Mouse (Mus musculus): Measurements from ENCODE around the gene Usp33.

- no peak for TF ChIP-seq POLR2A (IDR thresholded peaks at IDR 0.05; ENCODE audit: low read depth, low read length)
- no peak for TF ChIP-seq MAX (IDR thresholded peaks at IDR 0.05; ENCODE audit: low read length)
- TF ChIP-seq EP300 (IDR thresholded peaks at IDR 0.05; ENCODE audit: low read length), result no peak
- no peak for TF ChIP-seq CTCF (conservative IDR thresholded peaks at IDR 0.05 in 1 of 2, IDR thresholded peaks at IDR 0.05 in 1 of 2; ENCODE audit: low read depth in 2 of 2, low read length in 2 of 2)
- no peak for TF ChIP-seq CHD1 (IDR thresholded peaks at IDR 0.05; ENCODE audit: low read depth, low read length)
- no peak for TF ChIP-seq SMC3 (IDR thresholded peaks at IDR 0.05; ENCODE audit: low read depth, low read length)
These were observed 1.9 kb downstream of the Usp33 start for GRCm38 (mm10) chr3:152348011-152348830.

Measured in CH12.LX (cell line).